Mouse (Mus musculus) CD8-positive naive resting alpha-beta T cell, adult 2 months (primary cell): ENCODE measurements around the gene Dctpp1.

Experiments used
- DNase-seq, 2 experiments: peaks; one replicate each; pipeline ENCODE4 v3.0.0; 2022; ENCODE audit warnings: low read depth in 2 of 2, low spot score in 2 of 2

Gene Dctpp1

GRCm38 (mm10) chr7:127231826-127232621 lies 28.5 kb downstream of the Dctpp1 start:
- DNase-seq, result no peak

GRCm38 (mm10) chr7:127231376-127231775 lies 29.1 kb downstream of the Dctpp1 start:
- no peak for DNase-seq

- DNase-seq, result peak; percentile 81 to 91
Observed at GRCm38 (mm10) chr7:127228615-127229303, 31.8 kb downstream of the Dctpp1 start.

DNA sequence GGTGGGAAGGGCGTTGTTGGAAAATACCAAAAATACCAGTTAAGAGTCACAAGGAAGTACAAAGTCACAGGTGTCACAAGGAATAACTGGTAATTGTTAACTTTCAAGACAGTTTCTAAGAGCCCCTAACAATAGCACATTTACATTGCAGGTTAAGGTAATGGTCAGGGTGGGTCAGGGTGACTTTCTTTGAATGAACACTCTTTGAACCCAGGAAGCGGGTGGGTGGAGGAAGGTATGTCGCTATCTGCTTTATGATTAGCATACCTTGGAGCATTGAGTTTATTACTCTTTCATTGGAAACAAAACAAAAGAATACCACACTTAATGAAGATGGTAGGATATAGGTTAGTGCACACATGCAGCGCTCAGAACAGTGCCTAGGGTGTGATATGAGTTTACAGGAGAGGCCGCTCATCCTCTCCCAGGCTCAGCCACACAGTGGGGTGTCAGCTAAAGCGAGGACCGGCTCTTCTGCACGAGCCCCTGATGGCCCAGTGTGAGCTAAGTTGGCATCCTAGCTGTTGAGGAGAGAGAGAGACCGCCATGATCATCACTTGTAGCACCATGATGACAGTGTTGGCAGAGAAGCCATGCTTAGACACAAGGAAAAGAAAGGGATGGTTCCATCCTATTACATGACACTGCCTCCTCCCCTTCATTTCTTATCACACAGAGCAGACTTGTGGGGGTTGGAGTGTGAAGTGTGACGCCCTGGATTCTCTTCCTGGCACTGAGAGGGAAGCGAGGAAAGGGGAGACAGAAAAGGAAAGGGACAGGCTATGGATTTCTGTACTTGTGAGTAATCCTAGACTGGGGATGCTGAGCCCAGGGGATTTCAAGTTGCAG lies 35.1 kb downstream of the Dctpp1 start:
- no peak for DNase-seq

DNA sequence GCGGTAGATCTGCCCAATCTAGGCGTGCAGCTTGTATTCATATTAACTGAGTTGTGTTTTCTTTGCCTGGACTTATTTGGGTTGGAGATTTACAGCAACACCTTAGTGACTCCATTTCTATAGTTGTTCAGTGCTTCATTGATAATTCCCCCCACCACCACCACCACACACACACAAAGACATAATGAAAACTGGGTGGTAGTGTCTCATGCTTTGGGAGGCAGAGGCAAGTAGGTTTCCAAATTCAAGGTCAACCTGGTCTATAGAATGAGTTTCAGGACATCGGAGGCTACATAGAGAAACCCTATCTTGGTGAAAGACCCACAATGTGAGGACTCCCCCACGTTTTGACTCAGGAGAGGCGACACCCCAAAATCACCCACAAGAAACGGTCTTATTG lies 35.9 kb downstream of the Dctpp1 start:
- DNase-seq, result no peak

- DNase-seq, result no peak
Observed at GRCm38 (mm10) chr7:127223515-127224478, 36.7 kb downstream of the Dctpp1 start.

DNA sequence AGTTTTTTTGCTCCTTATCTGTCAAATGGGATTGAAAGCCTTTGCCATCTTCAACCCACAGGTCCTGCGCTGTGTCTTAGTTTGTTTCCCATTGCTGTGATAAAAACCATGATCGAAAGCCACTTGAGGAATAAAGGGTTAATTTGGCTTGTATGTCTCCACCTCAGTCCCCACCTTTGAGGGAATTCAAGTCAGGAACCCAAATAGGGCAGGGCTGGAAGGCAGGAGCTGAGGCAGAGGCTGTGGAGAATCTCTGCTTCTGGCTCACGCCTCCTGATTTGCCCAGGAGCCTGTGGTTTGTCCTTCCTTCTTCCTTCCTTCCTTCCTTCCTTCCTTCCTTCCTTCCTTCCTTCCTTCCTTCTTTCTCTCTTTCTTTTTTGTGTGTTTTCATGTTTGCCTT lies 37.4 kb downstream of the Dctpp1 start:
- DNase-seq, result no peak

- DNase-seq, result peak; percentile 20 to 42
Observed at GRCm38 (mm10) chr7:127220440-127220839, 40.1 kb downstream of the Dctpp1 start.

- no peak for DNase-seq
Observed at GRCm38 (mm10) chr7:127218670-127219069, 41.8 kb downstream of the Dctpp1 start.

DNA sequence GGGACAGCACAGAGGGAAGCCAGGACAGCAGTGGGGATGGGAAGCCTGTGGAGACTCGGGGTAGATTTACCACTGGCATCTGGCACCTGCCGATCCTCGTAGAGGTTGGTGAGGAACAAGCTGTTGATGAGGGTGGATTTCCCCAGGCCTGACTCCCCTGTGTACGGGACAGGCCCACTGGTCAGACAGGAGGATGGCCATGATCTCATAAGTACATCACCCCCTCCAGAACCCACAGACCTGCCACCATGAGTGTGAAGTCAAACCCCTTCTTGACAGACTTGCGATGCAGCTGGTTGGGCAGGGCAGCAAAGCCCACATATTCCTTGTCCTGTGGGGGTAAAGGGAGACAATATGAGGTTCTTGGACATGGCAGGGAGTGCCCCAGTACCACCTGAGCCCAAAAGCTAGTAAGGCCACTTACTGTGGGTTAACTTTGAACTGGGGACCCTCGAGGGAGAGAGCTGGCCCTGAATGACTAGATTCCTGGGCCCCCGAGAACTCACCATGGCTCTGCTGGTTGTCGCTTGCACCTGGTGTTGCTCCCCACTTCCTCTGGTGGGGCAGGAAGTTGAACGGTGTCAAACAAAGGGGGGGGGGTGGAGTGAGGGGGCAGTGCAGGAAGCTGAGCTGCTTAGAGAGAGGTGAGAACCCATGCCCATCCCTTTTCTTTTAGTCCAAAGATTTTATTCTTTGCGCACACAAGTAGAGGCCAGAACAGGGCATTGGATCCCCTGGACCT lies 42.4 kb downstream of the Dctpp1 start:
- DNase-seq, result peak; percentile 43 to 56

DNA sequence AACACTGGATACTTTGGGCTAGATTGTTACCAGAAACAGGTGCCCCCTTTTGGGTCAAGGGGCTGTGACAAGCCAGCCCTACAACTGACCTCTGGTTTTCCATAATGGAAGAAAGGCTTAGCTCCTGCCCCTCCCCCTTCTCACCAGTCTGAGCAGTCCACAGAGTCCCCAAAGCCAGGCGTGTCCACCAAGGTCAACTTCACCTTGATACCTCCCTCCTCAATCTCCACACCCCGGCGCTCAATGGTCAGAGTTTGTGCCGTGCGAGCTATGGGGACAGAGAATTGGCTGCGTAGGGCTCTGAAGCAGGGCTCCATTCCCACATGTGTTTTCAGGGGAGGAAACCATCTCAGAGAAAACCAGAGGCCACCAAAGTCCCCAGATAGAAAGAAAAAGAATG lies 43.0 kb downstream of the Dctpp1 start:
- DNase-seq, result no peak

- DNase-seq, result no peak
Observed at GRCm38 (mm10) chr7:127216307-127216706, 44.2 kb downstream of the Dctpp1 start.

DNA sequence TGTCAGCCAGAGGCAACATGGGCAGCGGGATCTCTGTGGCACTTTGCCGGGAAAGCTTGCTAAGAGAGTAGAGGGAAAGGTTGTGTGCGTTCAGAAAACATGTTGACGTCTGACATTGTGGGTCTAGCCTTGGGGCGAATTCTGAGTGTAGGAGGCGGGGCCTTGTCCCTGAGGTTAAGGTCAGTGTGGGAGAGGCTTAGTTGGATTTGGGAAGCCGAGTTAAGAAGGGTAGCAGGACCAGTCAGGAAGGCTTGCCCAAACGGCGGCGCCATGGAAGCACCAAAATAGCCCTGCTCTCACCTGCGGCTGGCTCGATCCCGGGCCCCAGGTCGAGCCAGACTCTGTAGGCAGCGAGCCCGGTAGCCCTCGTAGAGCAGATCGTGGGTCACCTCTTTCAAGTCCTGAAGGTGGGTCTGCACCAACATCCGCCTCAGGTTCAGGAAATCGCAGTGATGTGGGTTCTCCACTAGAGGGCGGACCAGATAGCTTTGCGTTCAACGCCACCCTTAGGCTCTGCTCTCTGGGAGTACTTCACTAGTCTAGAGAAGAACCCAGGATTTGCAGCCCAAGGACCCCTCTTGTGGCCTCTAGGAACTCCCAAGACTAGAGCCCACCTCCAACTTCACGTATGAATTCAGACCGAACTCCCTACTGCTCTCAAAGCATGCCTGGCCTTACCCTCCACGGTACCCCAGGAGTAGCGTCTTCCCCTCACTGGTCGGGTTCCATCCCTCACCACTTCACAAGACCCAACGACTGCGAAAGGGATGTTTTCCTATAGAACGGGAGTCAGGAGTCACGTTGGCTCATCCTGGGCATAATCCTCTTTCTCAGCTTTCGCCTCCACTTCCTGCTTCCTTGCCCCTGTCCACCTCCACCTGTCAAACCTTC lies 45.3 kb downstream of the Dctpp1 start:
- DNase-seq, result peak; percentile 65 to 79

- DNase-seq, result no peak
Observed at GRCm38 (mm10) chr7:127214521-127214920, 46.0 kb downstream of the Dctpp1 start.

DNA sequence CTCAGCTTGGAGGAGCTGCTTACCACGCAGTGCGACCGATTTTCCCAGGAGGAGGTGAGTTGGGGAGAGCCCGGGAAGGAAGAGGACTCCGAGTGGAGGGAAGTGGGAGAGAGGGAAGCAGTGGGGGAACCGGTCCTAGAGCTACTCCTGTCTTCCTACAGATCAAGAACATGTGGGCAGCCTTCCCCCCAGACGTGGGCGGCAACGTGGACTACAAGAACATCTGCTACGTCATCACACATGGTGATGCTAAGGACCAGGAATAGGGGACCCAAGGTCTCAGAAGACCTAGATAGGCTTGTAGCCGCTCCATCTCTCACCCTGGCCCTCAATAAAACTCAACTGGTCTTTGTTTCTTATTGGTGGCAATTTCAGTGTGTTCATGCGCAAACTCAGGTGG lies 46.6 kb downstream of the Dctpp1 start:
- DNase-seq, result no peak

- peak in 1 of 2 experiments; percentile 48 for DNase-seq
Observed at GRCm38 (mm10) chr7:127213485-127213884, 47.0 kb downstream of the Dctpp1 start.

DNA sequence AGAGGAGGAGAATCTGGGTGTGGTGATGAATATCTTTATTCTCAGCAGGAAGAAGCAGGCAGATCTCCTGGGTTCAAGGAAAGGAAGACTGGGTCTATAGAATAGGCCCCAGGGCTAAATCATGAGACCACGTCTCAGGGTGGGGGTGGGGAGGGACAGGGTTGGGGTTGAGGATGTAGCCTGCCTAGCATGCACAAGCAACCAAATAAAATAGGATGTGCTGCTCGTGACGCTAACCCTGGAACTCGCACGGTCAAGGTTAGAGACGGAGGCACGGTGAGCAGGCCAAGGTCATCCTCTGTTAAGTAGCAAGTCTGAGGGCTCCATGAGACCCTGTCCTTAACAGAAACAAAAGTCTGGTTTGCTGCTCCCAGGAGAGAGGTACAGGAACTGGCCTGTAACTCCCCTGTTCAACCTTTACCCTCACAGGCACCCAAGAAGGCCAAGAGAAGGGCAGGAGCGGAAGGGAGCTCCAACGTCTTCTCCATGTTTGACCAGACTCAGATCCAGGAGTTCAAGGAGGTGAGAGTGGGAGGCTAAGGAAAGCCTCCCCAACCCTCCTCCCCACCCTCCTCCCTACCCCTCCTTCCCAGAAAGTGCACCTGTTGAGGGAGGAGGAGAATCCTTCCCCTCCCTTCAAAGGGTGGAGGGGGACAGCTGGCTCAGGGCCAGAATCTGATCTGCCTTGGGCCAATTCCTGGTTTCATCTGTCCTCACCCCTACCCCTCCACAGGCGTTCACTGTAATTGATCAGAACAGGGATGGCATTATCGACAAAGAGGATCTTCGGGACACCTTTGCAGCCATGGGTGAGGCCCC lies 47.9 kb downstream of the Dctpp1 start:
- no peak for DNase-seq
